Mouse (Mus musculus) liver, embryonic 16.5 days (tissue): ENCODE measurements around the gene H2al1b. TPM values are rescaled to one million over a fixed set of nuclear protein-coding genes. Genes with fewer than 3 reads are reported as not detected.
"Not testable (repeated sequence)": the region's sequence is repeated elsewhere in the genome, so short reads cannot be mapped to it uniquely, and the experiment has no call there.

Experiments
- ATAC-seq: fragments of 200-750 bp; cut with Nextera tagmentation; 2 replicates; pipeline ENCODE4 v1.8.0; 2017; ENCODE audit warnings: low read depth, mild to moderate bottlenecking, moderate number of reproducible peaks, moderate library complexity
- H3K27ac ChIP-seq: fragments of 300-500 bp; sonication (generic); 2 replicates; pipeline ENCODE4 v1.5.1; 2014; ENCODE audit warnings: mild to moderate bottlenecking, low read length
- H3K27me3 ChIP-seq: fragments of 300-500 bp; sonication (generic); 2 replicates; pipeline ENCODE4 v1.6.1; 2014; ENCODE audit warnings: low read depth, low read length, mixed read lengths; ENCODE audit not compliant: control insufficient read depth, insufficient read depth
- H3K36me3 ChIP-seq: fragments of 300-500 bp; sonication (generic); 2 replicates; pipeline ENCODE4 v1.6.1; 2014; ENCODE audit warnings: mild to moderate bottlenecking; ENCODE audit not compliant: control insufficient read depth, insufficient read depth
- H3K4me1 ChIP-seq: fragments of 300-500 bp; sonication (generic); 2 replicates; pipeline ENCODE4 v1.6.1; 2014; ENCODE audit warnings: low read depth, low read length, mixed read lengths; ENCODE audit not compliant: control insufficient read depth
- H3K4me2 ChIP-seq: fragments of 300-500 bp; sonication (generic); 2 replicates; pipeline ENCODE4 v1.6.1; 2014; ENCODE audit warnings: low read depth, low read length, mixed read lengths
- H3K4me3 ChIP-seq: fragments of 300-500 bp; sonication (generic); 2 replicates; pipeline ENCODE4 v1.5.1; 2014; ENCODE audit warnings: low read depth, mild to moderate bottlenecking, low read length
- H3K9ac ChIP-seq: fragments of 300-500 bp; sonication (generic); 2 replicates; pipeline ENCODE4 v1.6.1; 2014; ENCODE audit warnings: low read depth, low read length
- H3K9me3 ChIP-seq: fragments of 300-500 bp; sonication (generic); replicated peaks from 2 replicates; pipeline ENCODE4 v1.6.1; 2016; ENCODE audit warnings: low read length; ENCODE audit not compliant: control insufficient read depth
- WGBS: fragments of 180-500 bp; shearing (Covaris S2); extraction: QIAGEN DNeasy Blood & Tissue Kit; methylation state at CpG from one replicate; pipeline ENCODE4 v1.1.7; 2014; ENCODE audit not compliant: insufficient replicate concordance; 5-methylcytosine and 5-hydroxymethylcytosine counted together
- polyA plus RNA-seq: library from polyadenylated mRNA; unstranded; fragments of >200 nt; fragmentation: Nextera tagmentation; extraction: Ambion mirVana; gene quantifications from 2 replicates; pipeline ENCODE4 v1.2.1, GENCODE M21; 2015

Gene H2al1b
- not detected in 2 replicates for polyA plus RNA-seq

DNA sequence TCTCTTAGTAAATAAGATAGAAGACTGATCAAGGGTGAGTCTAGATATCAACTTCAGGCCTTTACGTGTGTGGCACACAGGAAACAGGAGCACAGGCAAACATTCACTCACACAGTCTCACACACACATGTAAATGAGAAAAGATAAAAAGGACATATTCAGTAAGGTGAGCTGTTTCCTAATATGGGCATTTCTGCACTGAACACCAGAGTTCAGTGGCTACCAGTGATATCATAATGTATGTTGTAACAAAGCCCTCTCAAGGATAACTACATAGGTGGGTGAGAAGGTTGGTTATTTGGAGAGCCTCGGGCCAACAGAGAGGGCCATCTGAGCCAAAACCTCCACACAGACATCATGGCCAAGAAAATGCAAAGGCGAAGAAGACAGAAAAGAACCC is at the start of gene H2al1b:
Gene H2al1b (plus strand): TSS at position 301 of the 400 bp plus-strand sequence.
- H3K4me1 ChIP-seq, H3K4me3 ChIP-seq, H3K27ac ChIP-seq, ATAC-seq, H3K9me3 ChIP-seq, H3K36me3 ChIP-seq, H3K27me3 ChIP-seq, H3K9ac ChIP-seq, H3K4me2 ChIP-seq: not testable (repeated sequence)
- WGBS = 62% methylated on average over 1 of the region's 3 CpGs

- no peak overlapping the region for H3K27ac ChIP-seq
- no peaks in the 10 kb centered on the region for H3K9me3 ChIP-seq
- H3K27me3 ChIP-seq = no peaks in the 10 kb centered on the region; the same call in 1 of the 2 replicates
- H3K4me2 ChIP-seq = no peak overlapping the region
- no peaks in the 10 kb centered on the region for H3K36me3 ChIP-seq
- no peak overlapping the region for H3K4me3 ChIP-seq
- no peak overlapping the region for H3K9ac ChIP-seq
- H3K4me1 ChIP-seq = no peaks in the 10 kb centered on the region
- 34% methylated on average over 5 of the region's 5 CpGs for WGBS
- no peak for ATAC-seq
Measured at GRCm38 (mm10) chrX:11254062-11254461, 48.2 kb upstream of the H2al1b start.

DNA sequence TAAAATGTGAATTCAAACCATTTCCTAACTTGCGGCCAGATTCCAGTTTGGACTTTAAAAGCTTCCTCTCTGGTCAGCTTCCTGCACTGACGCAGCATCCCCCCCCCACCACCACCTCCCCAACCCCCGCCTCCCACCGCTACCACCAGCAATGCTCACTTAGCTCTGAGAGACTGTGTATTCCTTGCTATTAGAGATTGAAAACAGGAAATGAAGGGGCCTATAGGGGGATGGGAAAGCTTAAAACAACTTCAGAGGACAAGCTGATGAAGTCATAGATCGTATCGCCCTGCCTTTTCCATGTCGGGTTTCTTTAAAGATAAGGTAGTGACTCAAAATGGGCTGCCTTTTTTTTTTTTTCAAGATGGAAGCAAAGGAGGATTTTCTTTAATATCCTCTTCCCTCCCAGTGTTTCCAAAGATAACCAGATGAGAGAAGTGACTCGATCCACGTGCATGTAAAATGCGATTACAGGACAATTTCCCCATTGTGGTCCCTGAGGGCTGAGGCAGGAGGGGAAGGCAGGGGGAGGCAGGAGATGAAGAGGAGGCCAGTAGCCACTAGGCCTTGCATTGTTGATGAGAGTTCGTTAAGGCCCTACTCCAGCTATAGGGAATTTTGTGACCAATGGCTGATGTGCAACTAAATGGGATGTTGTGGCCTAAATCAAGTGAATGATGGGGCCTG is 47.6 kb upstream of the H2al1b start:
- no peak overlapping the region for H3K4me3 ChIP-seq
- no peaks in the 10 kb centered on the region for H3K4me1 ChIP-seq
- 33% methylated on average over 11 of the region's 11 CpGs for WGBS
- no peak overlapping the region for H3K9ac ChIP-seq
- H3K27me3 ChIP-seq = no peaks in the 10 kb centered on the region; the same call in 1 of the 2 replicates
- H3K27ac ChIP-seq = no peak overlapping the region
- no peak for ATAC-seq
- no peaks in the 10 kb centered on the region for H3K36me3 ChIP-seq
- H3K4me2 ChIP-seq = no peak overlapping the region
- H3K9me3 ChIP-seq = no peaks in the 10 kb centered on the region

DNA sequence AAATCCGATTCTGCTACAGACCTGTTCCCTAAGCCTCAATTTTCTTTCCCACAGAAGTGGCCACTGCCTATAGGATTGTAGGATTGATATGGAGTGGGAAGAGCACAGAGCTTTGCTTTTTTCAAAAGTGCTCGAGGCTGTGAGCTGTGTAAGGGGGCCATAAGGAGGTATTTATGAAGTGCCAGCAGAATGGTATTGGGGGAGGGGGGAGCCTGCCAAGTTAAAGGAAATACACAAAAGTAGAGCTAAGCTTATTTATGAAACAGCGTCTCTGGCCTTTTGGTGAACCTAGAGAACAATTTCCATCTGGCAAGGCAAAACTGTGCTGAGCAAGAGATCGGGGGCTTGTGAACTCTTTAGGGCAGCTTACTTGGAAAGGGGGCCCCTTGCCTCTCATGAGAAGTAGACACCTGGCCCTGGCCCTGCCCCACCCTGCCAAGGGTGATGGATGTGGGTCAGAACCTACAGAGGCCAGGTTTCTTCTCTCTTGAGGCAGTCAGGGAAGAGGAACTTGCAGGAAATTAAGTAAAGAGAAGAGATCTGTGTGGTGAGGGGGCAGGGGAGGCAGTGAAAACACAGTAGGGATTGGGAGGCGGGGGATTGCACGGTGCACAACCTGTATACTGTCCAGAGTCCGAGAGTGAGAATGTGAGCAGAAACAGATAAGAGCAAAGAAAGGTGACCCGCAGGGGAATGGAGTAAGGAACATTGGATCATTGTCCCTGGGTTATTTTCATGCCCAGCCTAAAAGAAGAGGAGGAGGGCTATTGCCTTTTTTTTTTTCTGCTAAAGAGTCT is 46.5 kb upstream of the H2al1b start:
- Histone ChIP-seq H3K27ac (no peak overlapping the region), H3K36me3 (no peaks in the 10 kb centered on the region), H3K4me2 (no peak overlapping the region), H3K4me3 (no peak overlapping the region), H3K9ac (no peak overlapping the region), H3K4me1 (no peaks in the 10 kb centered on the region), H3K27me3 (no peaks in the 10 kb centered on the region; the same call in 1 of the 2 replicates), H3K9me3 (no peaks in the 10 kb centered on the region)
- ATAC-seq = no peak
- 34% methylated on average over 8 of the region's 8 CpGs for WGBS

DNA sequence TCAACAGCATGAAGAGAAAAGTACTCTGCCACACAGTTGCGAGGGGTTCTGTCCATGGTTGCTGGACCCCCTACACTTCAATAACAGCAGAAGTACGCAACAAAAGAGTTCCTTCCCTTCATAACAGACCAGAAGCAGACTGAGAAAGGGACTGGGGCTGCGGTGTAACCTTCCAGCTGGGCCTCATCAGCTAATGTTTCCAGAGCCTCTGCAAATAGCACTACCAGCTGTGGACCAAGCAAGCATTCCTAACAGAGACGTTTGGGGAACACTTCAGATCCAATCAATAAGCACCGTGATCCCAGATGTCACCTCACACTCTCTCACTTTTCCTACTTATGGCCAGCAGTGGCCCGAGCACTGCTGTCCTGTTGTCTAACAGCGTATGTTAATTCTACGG is 37.3 kb upstream of the H2al1b start:
- H3K4me3 ChIP-seq = no peak overlapping the region
- no peaks in the 10 kb centered on the region for H3K9me3 ChIP-seq
- H3K4me2 ChIP-seq = no peak overlapping the region
- H3K4me1 ChIP-seq = no peaks in the 10 kb centered on the region
- 65% methylated on average over 8 of the region's 8 CpGs for WGBS
- no peak for ATAC-seq
- no peaks in the 10 kb centered on the region for H3K27me3 ChIP-seq
- H3K36me3 ChIP-seq = no peaks in the 10 kb centered on the region
- H3K9ac ChIP-seq = no peak overlapping the region
- no peak overlapping the region for H3K27ac ChIP-seq

DNA sequence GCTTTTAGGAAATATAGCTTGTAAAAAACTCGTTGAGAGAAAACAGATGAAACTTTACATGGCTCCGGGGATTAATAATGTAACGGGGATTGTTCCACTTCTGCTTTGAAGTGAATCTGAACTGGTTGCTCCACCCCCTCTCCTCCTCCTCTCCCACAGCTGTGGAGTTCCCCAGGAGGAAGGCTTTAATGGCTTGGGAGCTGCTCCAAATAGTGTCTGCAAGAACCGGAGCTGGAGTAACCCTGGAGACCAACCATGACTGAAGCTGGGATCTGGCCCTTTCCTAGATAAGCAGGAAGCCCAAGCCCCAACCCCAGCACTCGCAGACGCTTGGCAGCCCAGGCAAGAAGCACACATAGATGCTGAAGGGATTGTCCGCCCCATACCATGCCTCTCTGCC is 34.4 kb upstream of the H2al1b start:
- no peak overlapping the region for H3K9ac ChIP-seq

GRCm38 (mm10) chrX:11269074-11269473 is 33.2 kb upstream of the H2al1b start:
- no peaks in the 10 kb centered on the region for H3K4me1 ChIP-seq
- H3K27ac ChIP-seq = no peak overlapping the region
- no peak overlapping the region for H3K9ac ChIP-seq
- ATAC-seq = no peak
- no peak overlapping the region for H3K4me3 ChIP-seq
- WGBS = 69% methylated on average over 3 of the region's 3 CpGs
- H3K36me3 ChIP-seq = no peaks in the 10 kb centered on the region
- no peaks in the 10 kb centered on the region for H3K27me3 ChIP-seq
- H3K4me2 ChIP-seq = no peak overlapping the region
- H3K9me3 ChIP-seq = no peaks in the 10 kb centered on the region

More for the DNA sequence above, 34.4 kb upstream of the H2al1b start:
- Histone ChIP-seq H3K27ac (no peak overlapping the region), H3K27me3 (no peaks in the 10 kb centered on the region), H3K4me2 (no peak overlapping the region), H3K4me1 (no peaks in the 10 kb centered on the region), H3K9me3 (no peaks in the 10 kb centered on the region), H3K36me3 (no peaks in the 10 kb centered on the region), H3K4me3 (no peak overlapping the region)
- no peak for ATAC-seq
- 53% methylated on average over 7 of the region's 7 CpGs for WGBS

GRCm38 (mm10) chrX:11273190-11273589 is 29.0 kb upstream of the H2al1b start:
- 44% methylated on average over 3 of the region's 3 CpGs for WGBS
- Histone ChIP-seq H3K9me3 (no peaks in the 10 kb centered on the region), H3K27me3 (no peaks in the 10 kb centered on the region), H3K4me1 (no peaks in the 10 kb centered on the region), H3K4me2 (no peak overlapping the region), H3K36me3 (no peaks in the 10 kb centered on the region), H3K27ac (no peak overlapping the region), H3K4me3 (no peak overlapping the region), H3K9ac (no peak overlapping the region)
- ATAC-seq = no peak

DNA sequence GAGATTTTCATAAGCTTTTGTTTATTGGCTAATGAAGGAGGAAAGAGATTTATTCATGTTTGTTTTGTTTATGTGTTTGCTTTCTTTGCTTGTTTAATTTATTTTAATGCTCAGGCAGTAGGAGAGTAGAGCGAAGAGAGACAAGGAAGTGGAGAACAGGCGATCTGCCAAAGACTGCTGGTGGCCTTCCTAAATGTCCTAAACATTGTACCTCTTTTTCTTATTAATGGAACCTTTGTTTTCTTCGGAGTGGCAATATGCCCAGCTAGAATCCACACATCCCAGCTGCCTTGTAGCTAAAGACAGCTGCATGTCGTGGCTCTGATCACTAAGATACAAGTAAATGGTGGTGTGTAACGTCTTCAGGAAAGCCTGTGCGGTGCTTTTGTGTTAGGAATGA is 25.1 kb upstream of the H2al1b start:
- Histone ChIP-seq H3K9ac (no peak overlapping the region), H3K4me3 (no peak overlapping the region), H3K9me3 (no peaks in the 10 kb centered on the region), H3K36me3 (no peaks in the 10 kb centered on the region), H3K27ac (no peak overlapping the region), H3K4me1 (no peaks in the 10 kb centered on the region), H3K27me3 (no peaks in the 10 kb centered on the region), H3K4me2 (no peak overlapping the region)
- WGBS = 63% methylated on average over 6 of the region's 6 CpGs
- no peak for ATAC-seq
